Mouse (Mus musculus): ENCODE results near the gene Il1b. TPM values are rescaled to one million over a fixed set of nuclear protein-coding genes. Genes with fewer than 3 reads are reported as not detected.
A peak's percentile ranks its signal among the peaks of the same experiment; 100 is the strongest.

Gene Il1b
- 1 to 10 TPM; 1.0 to 2.3 TPM for total RNA-seq (2021)
- long read RNA-seq, experiment 1 = 0 reads
- long read RNA-seq, experiment 2, partial matches to known transcripts = 0 of 2 reads
- long read RNA-seq, experiment 2, other reads (novel, unspliced or antisense) = 0 of 2 reads

- DNase-seq (ENCODE audit: low spot score in 2 of 2) = no peak
Measured at GRCm38 (mm10) chr2:129371039-129371438, at the start of gene Il1b. Gene Il1b, minus strand, starts transcription at chr2:129371139.

GRCm38 (mm10) chr2:129419361-129419880 is 48.5 kb upstream of the Il1b start:
- no peak for DNase-seq (ENCODE audit: low spot score in 2 of 2)

GRCm38 (mm10) chr2:129414593-129414992 is 43.7 kb upstream of the Il1b start:
- DNase-seq (ENCODE audit: low spot score in 2 of 2) = no peak

- no peak for DNase-seq (ENCODE audit: low spot score in 2 of 2)
Measured at GRCm38 (mm10) chr2:129413488-129413887, 42.5 kb upstream of the Il1b start.

GRCm38 (mm10) chr2:129411651-129412050 is 40.7 kb upstream of the Il1b start:
- DNase-seq (ENCODE audit: low spot score in 2 of 2) = no peak

- no peak for DNase-seq (ENCODE audit: low spot score in 2 of 2)
Measured at GRCm38 (mm10) chr2:129410344-129410743, 39.4 kb upstream of the Il1b start.

- DNase-seq (ENCODE audit: low spot score in 2 of 2) = peak; percentile 66 to 73
Measured at GRCm38 (mm10) chr2:129408476-129408875, 37.5 kb upstream of the Il1b start.

- DNase-seq (ENCODE audit: low spot score in 2 of 2) = no peak
Measured at GRCm38 (mm10) chr2:129407596-129407995, 36.7 kb upstream of the Il1b start.

- no peak for DNase-seq (ENCODE audit: low spot score in 2 of 2)
Measured at GRCm38 (mm10) chr2:129406508-129406907, 35.6 kb upstream of the Il1b start.

GRCm38 (mm10) chr2:129403786-129404185 is 32.8 kb upstream of the Il1b start:
- no peak for DNase-seq (ENCODE audit: low spot score in 2 of 2)

GRCm38 (mm10) chr2:129402330-129402729 is 31.4 kb upstream of the Il1b start:
- DNase-seq (ENCODE audit: low spot score in 2 of 2) = no peak

GRCm38 (mm10) chr2:129401803-129402202 is 30.9 kb upstream of the Il1b start:
- DNase-seq (ENCODE audit: low spot score in 2 of 2) = no peak

GRCm38 (mm10) chr2:129398176-129398575 is 27.2 kb upstream of the Il1b start:
- DNase-seq (ENCODE audit: low spot score in 2 of 2) = no peak

- peak in 1 of 2 experiments; percentile 11 for DNase-seq (ENCODE audit: low spot score in 2 of 2)
Measured at GRCm38 (mm10) chr2:129393524-129393923, 22.6 kb upstream of the Il1b start.

GRCm38 (mm10) chr2:129390161-129390560 is 19.2 kb upstream of the Il1b start:
- no peak for DNase-seq (ENCODE audit: low spot score in 2 of 2)

- DNase-seq (ENCODE audit: low spot score in 2 of 2) = no peak
Measured at GRCm38 (mm10) chr2:129389323-129389722, 18.4 kb upstream of the Il1b start.

GRCm38 (mm10) chr2:129385331-129385730 is 14.4 kb upstream of the Il1b start:
- DNase-seq (ENCODE audit: low spot score in 2 of 2) = no peak

GRCm38 (mm10) chr2:129384272-129384660 is 13.3 kb upstream of the Il1b start:
- no peak for DNase-seq (ENCODE audit: low spot score in 2 of 2)

- DNase-seq (ENCODE audit: low spot score in 2 of 2) = peak; percentile 25 to 29
Measured at GRCm38 (mm10) chr2:129383512-129384271, 12.8 kb upstream of the Il1b start.

GRCm38 (mm10) chr2:129380746-129381474 is 10.0 kb upstream of the Il1b start:
- no peak for DNase-seq (ENCODE audit: low spot score in 2 of 2)

- DNase-seq (ENCODE audit: low spot score in 2 of 2) = no peak
Measured at GRCm38 (mm10) chr2:129380211-129380610, 9.3 kb upstream of the Il1b start.

- DNase-seq (ENCODE audit: low spot score in 2 of 2) = no peak
Measured at GRCm38 (mm10) chr2:129373307-129373706, 2.4 kb upstream of the Il1b start.
